Mouse (Mus musculus) testis, adult 2 months (tissue): ENCODE measurements around the gene Ccdc32.

Experiments used
- CTCF ChIP-seq: fragments of 200-500 bp; IDR thresholded peaks from 2 replicates; pipeline ENCODE4 v1.5.1; 2012; ENCODE audit warnings: low read depth, mild to moderate bottlenecking, inconsistent platforms, low read length, moderate library complexity; ENCODE audit not compliant: control insufficient read depth, insufficient read depth, insufficient replicate concordance
- POLR2A ChIP-seq: fragments of 200-500 bp; IDR thresholded peaks from 2 replicates; pipeline ENCODE4 v1.6.1; 2012; ENCODE audit warnings: low read depth, mild to moderate bottlenecking, inconsistent platforms, low read length, moderate library complexity; ENCODE audit not compliant: control insufficient read depth

DNA sequence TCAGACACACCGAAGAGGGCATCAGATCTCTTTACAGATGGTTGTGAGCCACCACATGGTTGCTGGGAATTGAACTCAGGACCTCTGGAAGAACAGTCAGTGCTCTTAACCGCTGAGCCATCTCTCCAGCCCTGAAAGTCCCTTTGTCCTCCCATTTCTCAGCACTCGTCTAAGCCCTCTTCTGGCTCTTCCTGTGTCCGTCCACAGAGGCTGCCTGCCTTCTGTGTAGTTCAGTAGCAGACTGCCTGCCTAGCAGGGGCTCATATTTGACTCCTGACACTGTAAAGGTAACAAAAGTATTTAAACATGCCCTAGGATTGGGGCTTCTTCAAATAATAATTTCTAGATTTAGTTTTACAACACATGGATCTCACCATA lies 4.0 kb downstream of the Ccdc32 start:
- TF ChIP-seq CTCF (no peak), POLR2A (no peak)
